Mouse (Mus musculus) kidney, adult 9 months (tissue): ENCODE results near the gene Trim65.

ENCODE experiments used
- DNase-seq: peaks from one replicate; pipeline ENCODE4 v3.0.0; 2022

The Trim65 gene

DNA sequence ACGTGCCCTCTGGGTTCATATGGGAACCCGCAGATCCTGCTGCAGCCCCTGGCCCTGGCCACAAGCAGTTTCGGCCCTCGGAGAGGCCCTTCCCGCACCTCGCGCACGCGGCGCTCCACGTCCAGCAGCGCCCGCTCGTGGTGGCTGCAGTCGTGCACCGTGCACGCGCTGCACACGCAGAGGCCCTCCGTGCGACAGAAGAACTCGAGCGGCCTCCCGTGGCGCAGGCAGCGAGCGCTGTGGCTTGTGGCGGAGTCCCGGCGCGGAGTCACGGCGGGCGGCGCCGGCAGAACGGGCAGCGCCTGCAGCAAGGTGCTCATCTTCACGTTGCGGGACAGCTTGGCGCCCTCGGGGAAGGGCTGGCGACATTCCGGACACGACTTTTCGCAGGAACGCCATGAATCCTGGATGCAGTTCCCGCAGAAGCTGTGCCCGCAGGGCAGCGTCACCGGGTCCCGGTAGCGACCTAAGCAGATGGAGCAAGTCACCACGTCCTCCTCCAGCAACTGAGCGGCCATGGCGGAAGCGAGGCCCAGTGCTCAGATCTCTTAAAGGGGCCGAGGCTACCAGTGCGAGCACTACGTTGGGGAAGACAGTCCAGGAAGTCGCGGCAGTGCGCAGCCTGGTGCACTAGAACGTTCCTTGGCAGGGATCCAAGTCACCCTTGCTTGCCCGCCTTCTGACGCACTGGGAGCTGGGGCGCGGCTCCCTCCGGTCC lies at the start of gene Trim65:
Gene Trim65, minus strand, starts transcription at position 641 of the 718 bp plus-strand sequence.
- DNase-seq: peak; percentile 92

DNA sequence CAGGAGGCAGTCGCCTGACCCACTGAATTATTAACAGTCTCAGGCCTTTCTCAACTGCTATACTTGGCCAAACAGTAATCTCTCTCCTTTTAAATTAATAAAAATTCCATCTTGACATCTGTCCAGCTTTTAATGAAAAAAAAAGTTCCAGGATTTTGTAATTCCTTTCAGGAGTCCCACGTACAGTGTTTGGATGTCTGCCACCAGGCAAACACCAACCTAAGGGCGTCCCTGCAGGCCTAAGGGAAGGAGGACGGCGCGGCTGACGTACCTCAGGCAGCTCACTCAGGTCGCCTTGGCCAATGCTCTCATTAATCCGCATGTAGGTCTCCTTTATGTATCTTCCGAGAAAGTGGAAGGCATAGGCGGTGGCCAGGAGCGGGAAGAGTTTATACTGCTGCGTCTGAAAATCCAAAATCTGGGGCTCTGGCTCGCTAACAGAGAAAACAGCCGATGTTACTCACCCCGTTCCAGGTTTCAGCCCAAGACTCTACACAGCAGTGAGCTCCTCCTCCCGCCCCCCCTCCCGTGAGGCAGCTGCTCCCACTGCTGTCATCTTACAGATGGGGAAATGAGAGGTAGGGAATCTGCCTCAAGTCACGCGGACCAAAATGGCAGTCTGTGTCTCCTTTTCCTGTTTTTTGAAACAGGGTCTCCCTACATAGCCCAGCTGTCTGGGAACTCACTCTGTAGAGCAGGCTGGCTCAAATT lies 47.6 kb upstream of the Trim65 start:
- peak; percentile 38 for DNase-seq

DNA sequence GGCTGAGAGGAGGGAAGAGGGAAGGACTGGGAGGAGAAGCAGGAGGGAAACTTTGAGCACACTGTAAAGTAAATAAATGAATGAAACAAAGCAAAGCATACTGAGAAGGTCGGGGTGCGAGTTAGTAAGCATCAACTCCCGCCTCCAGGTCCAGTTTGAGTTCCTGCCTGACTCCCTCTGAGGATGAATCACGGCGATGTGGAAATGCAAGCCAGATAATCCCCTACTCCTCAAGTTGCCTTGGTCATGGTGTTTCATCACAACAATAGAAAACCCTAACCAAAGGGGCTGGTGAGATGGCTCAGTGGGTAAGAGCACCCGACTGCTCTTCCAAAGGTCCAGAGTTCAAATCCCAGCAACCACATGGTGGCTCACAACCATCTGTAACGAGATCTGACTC lies 45.1 kb upstream of the Trim65 start:
- DNase-seq: no peak

DNA sequence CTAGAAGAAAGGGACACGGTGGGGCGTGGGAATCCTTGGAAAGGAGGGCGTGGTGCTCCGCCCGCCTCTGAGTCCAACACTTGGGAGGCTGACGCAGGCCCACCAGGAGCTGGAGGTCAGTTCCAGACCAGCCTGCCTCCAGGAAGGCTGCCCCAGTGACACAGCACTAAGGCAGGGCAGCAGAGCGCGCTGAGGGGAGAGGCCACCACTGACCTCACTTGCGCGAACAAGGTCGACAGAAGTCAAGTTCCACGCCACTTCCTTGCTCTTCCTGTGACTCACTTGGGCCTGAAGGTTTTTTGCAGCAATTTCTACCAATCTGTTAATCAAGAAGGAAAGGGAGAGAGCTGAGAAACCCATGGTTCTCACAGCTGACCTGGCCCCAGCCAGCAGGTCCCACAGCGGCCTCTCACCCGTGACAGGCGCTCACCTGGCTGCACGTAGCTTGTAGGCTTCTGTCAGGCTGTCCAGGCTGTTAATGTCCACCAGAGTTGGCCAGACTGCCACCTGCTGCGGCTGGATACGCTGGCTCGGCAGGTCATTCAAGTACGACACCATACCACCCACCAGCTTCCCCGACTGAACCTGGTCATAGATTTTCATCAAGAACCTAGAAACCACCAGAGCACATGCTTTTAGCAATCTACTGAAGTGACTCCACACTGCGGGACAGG lies 44.0 kb upstream of the Trim65 start:
- peak; percentile 85 for DNase-seq

DNA sequence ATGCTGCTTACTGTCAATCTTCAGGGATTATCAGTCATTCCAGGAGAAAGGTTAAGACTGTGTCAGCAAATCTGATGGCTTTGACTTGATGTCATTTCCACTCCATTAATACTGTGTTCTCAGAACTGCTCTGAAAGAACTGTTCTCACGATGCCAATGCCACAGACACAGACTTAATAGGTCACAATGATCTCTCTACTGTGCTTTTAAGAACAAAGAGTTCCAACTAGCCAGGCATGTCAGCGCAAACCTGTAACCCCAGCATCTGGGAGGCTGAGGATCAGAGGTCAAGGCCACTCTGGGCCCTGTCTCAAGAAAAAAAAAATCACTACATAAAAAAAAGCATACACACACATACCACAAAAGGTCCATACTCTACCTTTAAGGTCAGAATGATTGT lies 41.0 kb upstream of the Trim65 start:
- peak; percentile 72 for DNase-seq

DNA sequence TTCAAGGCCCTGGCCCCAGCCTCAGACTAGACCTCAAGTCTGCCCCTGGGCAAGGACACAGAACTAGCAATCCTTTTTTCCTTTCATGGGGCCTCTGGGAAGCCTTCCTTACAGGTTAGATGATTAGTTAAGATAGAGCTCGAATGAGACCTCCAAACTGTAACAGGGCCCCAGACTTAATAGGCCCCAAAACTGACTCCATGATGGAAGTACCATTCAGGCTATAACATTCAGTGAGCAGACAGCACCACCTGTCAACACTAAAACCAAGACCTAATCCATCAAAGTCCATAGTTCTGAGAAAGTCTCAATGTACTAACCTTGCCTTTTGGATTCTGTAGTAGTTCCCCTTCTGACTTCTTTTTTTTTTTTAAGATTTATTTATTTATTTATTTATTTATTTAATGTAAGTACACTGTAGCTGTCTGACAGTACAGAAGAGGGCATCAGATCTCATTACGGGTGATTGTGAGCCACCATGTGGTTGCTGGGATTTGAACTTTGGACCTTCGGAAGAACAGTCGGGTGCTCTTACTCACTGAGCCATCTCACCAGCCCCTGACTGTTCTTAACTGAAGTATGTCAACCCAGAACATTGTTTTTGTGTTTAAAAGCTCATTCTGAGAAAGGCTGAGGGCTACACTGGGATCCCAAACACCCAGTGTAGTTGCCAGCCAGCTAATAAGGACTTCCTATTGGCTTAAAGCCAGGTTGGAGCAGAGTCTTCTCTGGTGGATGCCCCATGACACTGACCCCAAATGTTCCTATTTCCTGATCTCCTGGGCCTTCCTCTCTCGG lies 39.3 kb upstream of the Trim65 start:
- DNase-seq: peak; percentile 79

DNA sequence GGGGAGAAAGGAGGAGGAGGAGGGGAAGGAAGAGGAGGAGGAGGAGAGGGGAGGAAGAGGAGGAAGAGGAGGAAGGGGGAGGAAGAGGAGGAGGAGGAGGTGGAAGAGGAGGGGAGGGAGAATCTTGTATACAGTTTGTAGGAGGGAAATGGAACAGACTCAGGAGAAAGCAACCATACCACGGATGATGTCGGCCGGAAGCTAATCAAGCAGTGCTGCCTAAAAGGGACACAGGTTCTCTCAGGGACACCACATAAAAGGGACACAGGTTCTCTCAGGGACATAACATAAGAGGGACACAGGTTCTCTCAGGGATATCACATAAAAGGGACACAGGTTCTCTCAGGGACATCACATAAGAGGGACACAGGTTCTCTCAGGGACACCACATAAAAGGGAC lies 38.3 kb upstream of the Trim65 start:
- DNase-seq: no peak

DNA sequence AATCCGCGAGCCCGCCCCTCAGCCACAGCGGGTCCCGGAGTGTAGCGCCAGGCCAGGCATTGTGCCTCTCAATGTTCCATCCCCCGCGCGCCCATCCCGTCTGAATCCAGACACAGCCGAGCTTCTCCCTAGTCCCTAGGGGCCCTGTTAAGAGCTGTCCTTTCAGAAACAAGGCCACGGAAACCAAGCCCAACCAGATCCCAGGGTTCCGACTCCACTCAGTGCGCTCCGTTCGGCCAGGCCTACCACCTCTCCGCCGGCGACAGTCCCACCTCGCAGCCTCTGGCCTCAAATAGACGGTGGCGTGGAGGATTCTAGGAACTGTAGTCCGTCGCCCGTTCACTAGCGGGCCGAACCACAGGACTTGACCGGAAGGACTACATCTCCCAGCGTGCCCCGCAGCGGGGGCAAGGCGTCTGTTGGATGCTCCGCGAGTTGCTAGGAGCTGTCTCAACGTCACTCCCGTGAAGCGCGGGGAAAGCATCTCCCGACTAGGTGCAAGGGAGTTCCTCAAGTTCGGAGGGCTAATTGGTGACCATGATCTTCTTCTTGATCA lies 37.0 kb upstream of the Trim65 start, which contains the start of gene Fbf1:
Gene Fbf1, minus strand, starts transcription at position 283 of the 556 bp plus-strand sequence.
- DNase-seq: peak; percentile 96

DNA sequence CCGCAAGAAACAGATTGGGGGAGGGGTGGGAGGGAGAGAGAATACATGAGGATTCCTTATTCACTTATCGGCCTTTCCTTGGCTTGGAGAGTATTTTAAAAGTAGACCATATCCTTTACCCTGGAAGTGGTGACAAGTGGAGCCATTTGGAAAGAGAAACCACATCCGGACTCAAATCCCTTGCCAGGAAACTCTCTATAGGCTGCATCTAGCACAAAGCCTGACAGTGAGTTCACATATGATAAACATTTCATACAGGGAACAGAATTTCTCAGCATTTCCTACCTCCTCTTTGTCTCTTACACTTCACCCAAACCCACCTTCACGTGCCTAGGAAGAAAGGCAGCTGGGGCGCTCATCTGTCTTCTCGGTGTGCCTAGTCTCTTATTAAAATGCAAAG lies 36.3 kb upstream of the Trim65 start:
- no peak for DNase-seq

DNA sequence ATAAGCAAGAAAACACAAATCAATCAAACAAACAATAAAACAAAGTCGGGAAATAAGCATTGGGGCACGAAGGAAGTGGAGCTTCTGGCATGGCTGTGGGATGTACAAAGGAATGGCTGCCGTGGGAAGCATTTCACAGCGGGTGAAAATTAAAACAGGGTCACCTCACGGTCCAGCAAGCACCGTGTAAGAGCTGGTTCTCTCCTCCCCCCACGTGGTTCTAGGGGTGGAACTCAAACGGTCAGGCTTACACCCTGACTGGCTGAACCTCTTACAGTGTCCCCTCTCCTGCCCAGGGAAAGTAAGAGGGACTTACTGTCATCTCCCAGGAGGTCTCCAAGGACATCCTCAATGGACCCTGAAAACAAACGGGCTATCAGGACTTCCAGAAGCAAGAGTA lies 32.1 kb upstream of the Trim65 start:
- DNase-seq: peak; percentile 59

DNA sequence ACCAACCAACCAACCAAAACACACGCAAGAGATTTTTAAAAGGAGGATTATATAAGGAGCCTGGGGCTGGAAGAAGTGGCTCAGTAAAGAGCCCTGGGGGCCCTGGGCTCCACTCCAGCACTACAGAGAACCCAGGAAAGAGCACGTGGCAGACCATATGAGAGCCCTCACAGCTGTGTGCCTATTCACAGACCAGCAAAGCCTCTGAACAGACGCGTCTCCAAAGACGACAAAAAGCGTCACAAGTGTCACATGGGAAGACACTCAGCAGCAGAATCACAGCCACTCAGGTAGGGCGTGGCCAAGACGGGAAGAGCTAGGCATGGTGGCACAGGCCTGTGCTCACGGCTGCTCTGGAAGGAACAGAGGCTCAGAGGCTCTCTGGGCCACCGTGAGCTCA lies 31.2 kb upstream of the Trim65 start:
- DNase-seq: no peak

DNA sequence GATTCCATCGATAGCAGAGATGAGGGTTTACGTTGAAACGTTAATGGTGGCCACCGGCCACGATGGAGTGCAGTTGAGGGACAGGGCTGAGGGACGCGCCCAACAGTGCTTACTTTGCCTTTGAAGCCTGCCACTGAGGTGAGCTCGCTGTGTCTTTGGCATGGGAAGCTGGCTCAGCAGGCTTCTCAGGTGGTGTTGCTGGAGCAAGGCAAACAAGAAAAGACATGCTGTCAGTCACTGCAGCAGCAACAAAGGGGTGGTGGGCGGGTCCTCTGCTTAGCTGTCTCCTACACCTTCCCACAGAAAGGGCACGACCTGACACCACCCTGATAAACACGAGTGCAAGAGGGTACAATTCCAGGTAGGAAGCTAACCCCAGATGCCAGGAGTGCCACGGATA lies 30.4 kb upstream of the Trim65 start:
- no peak for DNase-seq

DNA sequence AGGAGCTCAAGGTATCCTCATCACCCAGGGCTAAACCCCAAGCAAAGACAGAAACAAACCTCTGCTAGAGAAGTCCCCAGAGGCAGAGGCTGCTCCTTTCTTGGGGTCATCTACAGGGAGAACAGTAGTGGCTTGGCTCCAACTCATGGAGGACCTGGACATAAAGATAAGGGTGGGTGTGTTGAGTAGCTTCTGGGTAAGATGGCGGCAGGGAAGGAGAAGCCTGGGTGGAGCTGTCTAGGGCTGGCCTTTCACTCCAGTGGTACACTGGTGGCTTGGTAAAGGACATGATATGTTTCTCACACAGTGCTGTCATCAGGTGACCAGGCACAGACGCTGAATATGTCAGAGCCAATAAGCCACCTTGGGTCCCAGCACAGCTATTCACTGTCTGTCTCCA lies 20.0 kb upstream of the Trim65 start:
- no peak for DNase-seq

DNA sequence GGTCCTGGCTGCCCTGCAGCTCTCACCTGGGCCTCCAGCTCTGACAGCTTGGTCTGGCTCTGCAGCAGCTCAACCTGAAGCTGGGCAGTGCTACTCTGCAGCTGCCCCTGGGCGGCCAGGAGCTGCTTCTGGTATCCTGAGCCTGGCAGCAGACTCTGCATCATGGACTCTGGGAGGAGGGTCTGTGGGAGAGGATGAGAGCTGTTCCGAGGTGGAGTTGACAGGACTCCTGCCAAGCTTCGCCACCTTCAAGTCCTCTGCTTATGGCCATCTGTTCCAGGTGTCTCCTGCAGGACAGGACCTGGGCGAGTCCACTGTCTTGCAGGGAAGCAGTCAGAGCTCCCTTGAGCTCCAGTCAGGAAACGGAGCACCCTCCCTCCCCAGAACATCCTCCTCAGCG lies 18.4 kb upstream of the Trim65 start:
- no peak for DNase-seq

DNA sequence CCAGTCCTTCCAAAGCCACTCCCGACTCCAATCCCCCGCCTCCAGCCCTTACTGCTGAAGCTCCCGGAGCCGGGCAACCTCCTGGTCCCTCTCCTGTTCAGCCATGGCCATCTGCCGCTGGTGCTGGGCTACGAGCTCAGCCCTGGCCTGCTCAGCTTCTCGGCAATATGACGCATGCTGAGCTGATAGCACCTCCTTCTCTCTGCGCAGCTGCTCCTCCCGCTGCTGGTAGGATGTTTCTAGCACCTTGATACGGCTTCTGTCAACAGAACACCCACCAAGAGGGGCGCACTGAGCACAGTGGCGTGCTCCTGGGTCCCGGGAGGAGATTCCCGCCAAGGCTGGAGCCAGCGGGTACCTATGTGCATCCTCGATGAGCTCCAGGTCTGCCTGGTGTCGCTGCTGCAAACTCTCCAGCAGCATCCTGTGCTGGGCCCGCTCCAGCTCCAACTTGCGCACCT lies 17.9 kb upstream of the Trim65 start:
- no peak for DNase-seq

DNA sequence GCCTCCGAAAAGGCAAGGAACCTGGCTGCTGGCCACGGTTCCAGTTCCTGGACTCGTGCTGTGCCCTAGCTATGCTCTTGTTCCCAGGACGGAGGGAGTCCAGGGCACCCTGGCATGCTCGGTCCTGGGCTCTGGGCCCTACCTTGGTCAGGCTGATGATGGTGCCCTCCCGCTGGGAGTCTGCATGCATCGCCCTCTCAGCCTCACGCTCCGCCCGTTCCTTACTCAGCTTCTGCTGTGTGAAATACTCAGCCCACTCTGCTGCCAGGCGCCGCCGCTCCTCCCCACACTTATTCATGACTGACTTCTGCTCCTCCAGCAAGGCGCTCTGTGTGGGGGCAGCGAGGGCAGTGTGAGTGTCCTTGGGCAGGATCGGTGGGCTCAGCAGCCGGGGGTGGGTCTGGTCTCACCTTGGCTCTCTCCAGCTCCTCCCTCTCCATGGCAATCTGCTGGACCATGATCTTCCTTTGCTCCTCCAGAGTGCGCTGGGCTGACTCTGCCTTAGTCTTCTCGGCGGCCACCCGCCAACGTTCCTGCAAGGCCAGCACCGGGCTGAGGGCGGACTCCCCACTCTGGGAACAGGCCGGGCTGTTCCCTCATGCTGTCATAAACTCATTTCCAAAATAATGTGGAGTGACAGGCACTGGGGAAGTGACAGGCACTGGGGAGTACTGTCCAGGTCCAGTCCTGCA lies 15.5 kb upstream of the Trim65 start:
- peak; percentile 77 for DNase-seq

DNA sequence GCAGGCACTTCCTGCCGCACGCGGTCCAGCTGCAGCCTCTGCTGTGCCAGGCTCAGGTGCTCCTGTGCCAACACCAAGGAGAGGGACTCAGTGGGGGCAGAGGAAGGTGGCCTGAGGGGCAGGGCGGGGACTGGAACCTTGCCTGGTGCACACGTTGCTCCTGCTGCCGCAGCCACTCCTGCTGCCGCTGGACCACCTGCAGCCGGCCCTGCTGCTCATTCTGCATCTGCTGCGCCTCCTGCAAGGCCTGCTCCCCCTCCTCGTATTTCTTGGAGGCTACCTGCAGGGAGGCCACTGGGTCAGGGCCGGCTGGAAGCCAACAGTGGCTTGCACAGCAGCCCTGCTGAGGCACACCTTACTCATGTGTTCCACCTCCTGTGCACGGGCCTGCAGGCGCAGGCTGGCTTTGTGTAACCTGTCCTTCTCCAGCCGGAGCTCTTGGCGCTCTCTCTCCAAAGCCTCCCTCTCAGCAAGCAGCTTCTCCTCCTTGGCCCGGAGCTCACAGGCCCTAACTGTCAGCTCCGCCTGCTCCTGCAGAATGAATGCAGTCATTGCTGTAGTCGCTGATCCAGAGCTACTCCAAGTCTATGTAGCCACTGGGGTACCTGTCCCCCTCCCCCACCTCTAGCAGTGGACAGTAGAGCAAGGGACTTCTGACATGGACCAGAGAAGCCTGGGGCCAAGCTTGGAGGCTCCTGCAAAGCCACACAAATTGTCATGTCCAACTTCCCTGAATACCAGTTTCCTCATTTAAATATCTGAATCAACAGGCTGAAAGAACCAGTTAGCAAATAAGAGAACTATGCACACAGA lies 14.8 kb upstream of the Trim65 start:
- peak; percentile 44 for DNase-seq

DNA sequence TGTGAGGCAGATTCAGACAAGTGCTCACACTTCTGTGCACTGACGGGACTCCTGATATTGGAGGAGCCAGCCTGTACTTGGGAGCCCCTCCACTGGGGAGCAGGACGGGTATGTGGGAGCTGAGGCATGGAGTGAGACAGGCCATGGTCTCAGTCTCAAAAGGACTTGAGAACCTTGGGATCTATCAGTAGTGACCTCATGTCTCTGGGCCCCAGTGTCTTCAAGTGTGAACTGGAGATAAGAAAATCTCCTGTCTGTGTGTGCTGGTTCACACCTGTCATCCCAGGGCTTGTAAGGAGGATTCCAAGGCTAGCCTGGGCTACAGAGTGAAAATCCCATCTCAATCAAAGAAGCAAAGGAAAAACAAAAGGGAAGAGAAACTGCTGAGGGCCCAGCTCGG lies 12.5 kb upstream of the Trim65 start:
- no peak for DNase-seq

DNA sequence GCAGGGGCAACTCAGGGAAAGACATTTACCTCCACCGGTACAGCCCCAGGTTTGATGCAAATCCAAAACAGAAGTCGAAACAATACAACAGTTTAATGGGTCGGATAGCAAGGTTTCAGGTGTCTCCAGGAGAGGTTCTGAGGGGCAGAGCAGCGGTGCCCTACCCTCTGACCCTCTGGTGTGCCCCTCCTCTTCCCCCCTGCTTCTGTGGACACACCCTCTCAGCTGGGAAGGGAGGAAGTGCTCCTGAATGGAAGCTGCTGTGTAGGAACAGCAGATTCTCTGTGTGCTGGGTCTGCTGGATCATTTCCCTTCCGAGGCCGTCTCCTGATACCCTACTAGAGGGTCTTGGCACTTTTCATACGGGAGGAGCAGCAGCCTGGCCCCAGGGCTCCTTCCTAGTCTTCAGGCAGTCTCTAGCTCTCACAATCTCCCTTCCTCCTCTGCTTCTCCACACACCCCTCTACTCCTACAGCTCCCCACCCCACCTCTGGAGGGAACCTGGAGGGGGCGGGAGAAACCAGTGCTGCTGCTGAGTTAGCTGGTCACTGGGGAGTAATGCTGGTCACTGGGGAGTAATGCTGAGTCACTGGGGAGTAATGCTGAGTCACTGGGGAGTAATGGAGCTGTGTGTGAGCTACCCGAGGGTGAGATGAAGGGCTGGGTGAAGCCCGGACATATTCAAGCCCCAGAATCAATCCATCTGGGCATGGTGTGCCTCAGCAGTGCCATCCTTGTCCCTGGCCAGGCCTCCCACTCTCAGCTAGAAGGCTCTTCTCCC lies 11.5 kb upstream of the Trim65 start:
- no peak for DNase-seq

DNA sequence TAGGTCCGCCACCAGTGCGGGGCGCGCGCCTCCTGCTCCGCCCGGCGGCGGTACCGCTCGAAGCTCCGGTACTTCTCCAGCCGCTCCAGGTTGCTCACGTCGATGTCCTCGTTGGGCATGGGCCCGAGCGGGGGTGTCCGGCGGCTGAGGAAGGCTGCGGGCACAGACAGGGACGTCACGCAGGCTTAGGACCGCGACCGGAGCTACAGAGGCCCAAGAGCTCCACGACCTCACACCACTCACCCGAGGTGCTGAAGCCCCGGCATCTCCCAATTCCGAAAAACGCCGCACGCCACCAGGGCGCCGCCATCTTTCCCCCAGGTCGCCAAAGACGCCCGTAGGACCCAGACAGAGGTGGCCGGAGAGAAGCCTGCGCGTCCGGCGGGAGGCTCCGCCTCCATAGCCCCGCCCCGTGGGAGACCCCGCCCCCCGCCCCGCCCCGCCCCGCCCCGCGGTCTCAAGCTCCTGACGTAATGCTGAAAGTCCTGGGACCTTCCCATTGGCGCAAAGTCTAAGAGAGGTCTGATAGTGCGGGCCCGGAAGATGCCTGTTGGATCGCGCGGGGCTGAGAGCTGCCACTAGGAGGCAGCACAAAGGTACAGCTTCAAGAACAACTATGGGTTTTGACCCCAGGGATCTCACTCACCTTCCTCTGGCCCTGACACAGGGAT lies 7.7 kb upstream of the Trim65 start, which contains the start of gene Mrpl38:
Gene Mrpl38, minus strand, starts transcription at position 401 of the 671 bp plus-strand sequence.
- DNase-seq: peak; percentile 96
